Comparison of ENCODE assay signal across 8 mouse cellular contexts in genomic region chr5:121710851-121711173, GRCm38 (mm10). TPM values are rescaled to one million over a fixed set of nuclear protein-coding genes. Genes with fewer than 3 reads are reported as not detected.
DNase-seq lines count a peak whose midpoint lies in the region; ATAC-seq and TF ChIP-seq lines count a peak whose summit lies in the region.

No protein-coding gene starts in this region.

- intact Hi-C loops in left cerebral cortex, adult 2 months (cut with DNase I): loop anchor here (2.0 to 5.0 kb wide), 2 partner anchors 50 to 126 kb away; partner anchors contain the start of genes Acad10, Brap and Sh2b3
- intact Hi-C loops in left cerebral cortex, postnatal 36 days (cut with DNase I): loop anchor here (2.0 to 5.0 kb wide), 3 partner anchors 50 to 131 kb away; partner anchors contain the start of genes Acad10 and Brap

- peaks cover 8% of the 10 kb centered on the region for H3K4me1 ChIP-seq in hindbrain, postnatal 0 days (ENCODE audit: insufficient read depth, low read length)
- peaks cover 31% of the 10 kb centered on the region for H3K4me1 ChIP-seq in midbrain, embryonic 15.5 days

- no peaks in the 10 kb centered on the region for H3K9me3 ChIP-seq in hindbrain, postnatal 0 days (ENCODE audit: low read length)
- no peaks in the 10 kb centered on the region for H3K9me3 ChIP-seq in midbrain, embryonic 15.5 days

- peak; percentile 48 for ATAC-seq in common myeloid progenitor, adult 5-6 weeks (replicated peaks; ENCODE audit: low read depth, poor library complexity, severe bottlenecking)
- no peak for ATAC-seq in hindbrain, postnatal 0 days
- peak; percentile 43; the same call in 1 of the 2 replicates for ATAC-seq in midbrain, embryonic 15.5 days (replicated peaks)
- no peak for ATAC-seq in erythroid progenitor cell, adult 5-6 weeks (replicated peaks; ENCODE audit: low FRiP score, poor library complexity, severe bottlenecking)

- H3K4me3 ChIP-seq in left cerebral cortex, adult 2 months: peak overlapping the region; percentile 79
- H3K4me3 ChIP-seq in hindbrain, postnatal 0 days (ENCODE audit: low read length): peak overlapping the region; percentile 97
- peak overlapping the region; percentile 96 for H3K4me3 ChIP-seq in midbrain, embryonic 15.5 days

- H3K4me2 ChIP-seq in hindbrain, postnatal 0 days (ENCODE audit: low read depth, low read length): peak overlapping the region; percentile 68
- H3K4me2 ChIP-seq in midbrain, embryonic 15.5 days: peak overlapping the region; percentile 96

- H3K27me3 ChIP-seq in hindbrain, postnatal 0 days (ENCODE audit: insufficient read depth, low read length): no peaks in the 10 kb centered on the region
- H3K27me3 ChIP-seq in midbrain, embryonic 15.5 days (replicated peaks): no peaks in the 10 kb centered on the region

- WGBS in hindbrain, postnatal 0 days: under 1% methylated on average over 12 of the region's 12 CpGs
- WGBS in midbrain, embryonic 15.5 days: 1% methylated on average over 12 of the region's 12 CpGs

- TF ChIP-seq CTCF in left cerebral cortex, adult 2 months (IDR thresholded peaks at IDR 0.05): no peak
- TF ChIP-seq CTCF in hindbrain, postnatal 0 days (IDR thresholded peaks at IDR 0.05; ENCODE audit: low read depth): no peak

- DNase-seq in left cerebral cortex, adult 2 months (ENCODE audit: extremely low spot score in 1 of 2, low spot score in 2 of 2): no peak
- no peak for DNase-seq in left cerebral cortex, postnatal 36 days (ENCODE audit: low spot score in 2 of 2)
- no peak for DNase-seq in hindbrain, postnatal 0 days (ENCODE audit: low spot score)
- no peak for DNase-seq in left cerebral cortex, adult 8-10 months (ENCODE audit: low spot score in 2 of 2)
- DNase-seq in cerebellum, adult 8-10 months: no peak

- peak overlapping the region; percentile 98 for H3K27ac ChIP-seq in left cerebral cortex, adult 2 months
- peak overlapping the region; percentile 98 for H3K27ac ChIP-seq in hindbrain, postnatal 0 days
- H3K27ac ChIP-seq in midbrain, embryonic 15.5 days: peak overlapping the region; percentile 98

- H3K9ac ChIP-seq in hindbrain, postnatal 0 days (replicated peaks; ENCODE audit: low read length): peak overlapping the region; percentile 95
- H3K9ac ChIP-seq in midbrain, embryonic 15.5 days: peak overlapping the region; percentile 99

- no peaks in the 10 kb centered on the region for H3K36me3 ChIP-seq in hindbrain, postnatal 0 days (ENCODE audit: insufficient read depth, low read length)
- H3K36me3 ChIP-seq in midbrain, embryonic 15.5 days (replicated peaks): no peaks in the 10 kb centered on the region

RNA-seq across cellular contexts. Expression of gene Atxn2, which starts 0.3 kb away (rescaled TPM):
- total RNA-seq in left cerebral cortex, adult 2 months (2021): 100 to 1,000 TPM; 248 to 251 TPM
- 100 to 1,000 TPM; 204 to 251 TPM for total RNA-seq in left cerebral cortex, postnatal 36 days (2021)
- total RNA-seq in common myeloid progenitor, adult 5-6 weeks (2017): 42.3 and 64.1 TPM in 2 replicates
- total RNA-seq in hindbrain, postnatal 0 days (2014; rRNA removed): 86.8 and 118 TPM in 2 replicates
- 83.5 and 85.9 TPM in 2 replicates for polyA plus RNA-seq in hindbrain, postnatal 0 days (2015; fragmentation: Nextera tagmentation; extraction: Ambion mirVana)
- 107 and 111 TPM in 2 replicates for polyA plus RNA-seq in midbrain, embryonic 15.5 days (2015; fragmentation: Nextera tagmentation; extraction: Ambion mirVana)
- total RNA-seq in left cerebral cortex, adult 8-10 months (2022): 100 to 1,000 TPM; 199 to 223 (median 216) TPM
- 171 and 190 TPM in 2 replicates for total RNA-seq in erythroid progenitor cell, adult 5-6 weeks (2015; ENCODE audit: low replicate concordance)
- 170 and 182 TPM in 2 replicates for total RNA-seq in erythroid progenitor cell, adult 5-6 weeks (2017; ENCODE audit: low replicate concordance)

RNA-seq across cellular contexts. Expression of gene Brap, which starts 50.4 kb away (rescaled TPM):
- 10 to 100 TPM; 67.3 to 68.0 TPM for total RNA-seq in left cerebral cortex, adult 2 months (2021)
- 10 to 100 TPM; 64.5 to 69.5 TPM for total RNA-seq in left cerebral cortex, postnatal 36 days (2021)
- 68.5 and 71.9 TPM in 2 replicates for total RNA-seq in common myeloid progenitor, adult 5-6 weeks (2017)
- total RNA-seq in hindbrain, postnatal 0 days (2014; rRNA removed): 41.2 and 41.7 TPM in 2 replicates
- polyA plus RNA-seq in hindbrain, postnatal 0 days (2015; fragmentation: Nextera tagmentation; extraction: Ambion mirVana): 43.5 and 44.0 TPM in 2 replicates
- 48.2 and 50.9 TPM in 2 replicates for polyA plus RNA-seq in midbrain, embryonic 15.5 days (2015; fragmentation: Nextera tagmentation; extraction: Ambion mirVana)
- 10 to 100 TPM; 58.0 to 65.2 (median 60.9) TPM for total RNA-seq in left cerebral cortex, adult 8-10 months (2022)
- 24.7 and 26.3 TPM in 2 replicates for total RNA-seq in erythroid progenitor cell, adult 5-6 weeks (2015; ENCODE audit: low replicate concordance)
- 35.5 and 64.2 TPM in 2 replicates for total RNA-seq in erythroid progenitor cell, adult 5-6 weeks (2017; ENCODE audit: low replicate concordance)

RNA-seq across cellular contexts. Expression of gene Acad10, which starts 50.5 kb away (rescaled TPM):
- 1 to 10 TPM; 5.0 to 5.3 TPM for total RNA-seq in left cerebral cortex, adult 2 months (2021)
- total RNA-seq in left cerebral cortex, postnatal 36 days (2021): 1 to 10 TPM; 4.0 to 5.3 TPM
- 2.6 and 8.5 TPM in 2 replicates for total RNA-seq in common myeloid progenitor, adult 5-6 weeks (2017)
- 0.72 and 5.1 TPM in 2 replicates for total RNA-seq in hindbrain, postnatal 0 days (2014; rRNA removed)
- 1.2 and 1.4 TPM in 2 replicates for polyA plus RNA-seq in hindbrain, postnatal 0 days (2015; fragmentation: Nextera tagmentation; extraction: Ambion mirVana)
- polyA plus RNA-seq in midbrain, embryonic 15.5 days (2015; fragmentation: Nextera tagmentation; extraction: Ambion mirVana): 1.6 and 1.8 TPM in 2 replicates
- total RNA-seq in left cerebral cortex, adult 8-10 months (2022): 1 to 10 TPM; 3.9 to 5.6 (median 4.6) TPM
- total RNA-seq in erythroid progenitor cell, adult 5-6 weeks (2015; ENCODE audit: low replicate concordance): not detected in 2 replicates
- 0.26 and 2.1 TPM in 2 replicates for total RNA-seq in erythroid progenitor cell, adult 5-6 weeks (2017; ENCODE audit: low replicate concordance)

Comparison
In these comparisons a context has a peak if more than half of its experiments do, and no peak if none do; other contexts are left out.
1. ATAC-seq: peak in common myeloid progenitor, adult 5-6 weeks (single experiment) and midbrain, embryonic 15.5 days (single experiment); none in hindbrain, postnatal 0 days (single experiment) and erythroid progenitor cell, adult 5-6 weeks (single experiment).
2. Peak in every context shown above with its lines, with median percentiles within 50 percentile points of each other: H3K27ac ChIP-seq and H3K4me3 ChIP-seq.